Mouse (Mus musculus) adrenal gland, postnatal 36 days (tissue): Measurements from ENCODE around the gene Prtn3. TPM values are rescaled to one million over a fixed set of nuclear protein-coding genes. Genes with fewer than 3 reads are reported as not detected.

Source experiments
- DNase-seq, 2 experiments: peaks; one replicate each; pipeline ENCODE4 v3.0.0; 2021; ENCODE audit warnings: mixed read lengths in 1 of 2
- total RNA-seq, 2 experiments: library from RNA; stranded (reverse); gene quantifications; 2 replicates each; pipeline ENCODE4 v1.2.3; 2021

Gene Prtn3
- total RNA-seq, 2 experiments from 2014 or later = 0.50 to 0.56 TPM

- DNase-seq = peak in 1 of 2 experiments; percentile 66
These were observed 3.5 kb downstream of the Prtn3 start for GRCm38 (mm10) chr10:79877757-79878156.

DNA sequence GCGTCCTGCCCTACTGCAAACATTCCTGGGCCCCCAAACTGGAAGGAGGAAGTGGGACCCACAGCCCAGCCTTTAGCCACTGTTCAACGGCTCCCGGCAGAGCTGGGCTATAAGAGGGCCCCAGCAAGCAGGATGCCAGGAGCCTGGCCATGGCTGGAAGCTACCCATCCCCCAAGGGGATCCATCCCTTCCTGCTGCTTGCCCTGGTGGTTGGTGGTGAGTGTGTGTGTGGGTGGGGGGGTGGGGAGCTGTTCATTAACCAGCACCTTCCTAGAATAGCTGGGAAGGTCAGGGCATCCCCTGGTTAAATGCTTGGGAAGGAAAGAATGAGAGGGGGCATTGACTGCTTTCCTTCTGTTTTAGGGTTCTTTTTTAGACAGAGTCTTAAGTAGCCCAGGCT is 5.3 kb downstream of the Prtn3 start:
- DNase-seq = no peak

DNA sequence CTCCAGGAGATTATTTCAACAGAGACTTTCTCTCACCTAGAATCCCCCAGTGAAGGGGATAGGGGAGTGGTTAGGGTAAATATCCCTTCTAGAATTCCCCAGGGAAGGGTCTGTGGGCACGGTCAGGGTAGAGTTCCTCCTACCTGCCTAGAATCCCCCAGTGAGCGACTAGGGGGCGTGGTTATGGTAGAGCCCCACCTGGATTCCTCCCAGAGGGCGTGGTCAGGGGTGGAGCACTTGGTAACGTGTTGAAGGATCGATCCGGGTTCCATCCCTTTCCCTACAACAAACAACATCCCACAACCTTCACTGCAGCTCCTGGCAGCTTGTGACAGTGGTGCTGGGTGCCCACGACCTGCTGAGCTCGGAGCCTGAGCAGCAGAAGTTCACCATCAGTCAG is 6.4 kb downstream of the Prtn3 start:
- no peak for DNase-seq

DNA sequence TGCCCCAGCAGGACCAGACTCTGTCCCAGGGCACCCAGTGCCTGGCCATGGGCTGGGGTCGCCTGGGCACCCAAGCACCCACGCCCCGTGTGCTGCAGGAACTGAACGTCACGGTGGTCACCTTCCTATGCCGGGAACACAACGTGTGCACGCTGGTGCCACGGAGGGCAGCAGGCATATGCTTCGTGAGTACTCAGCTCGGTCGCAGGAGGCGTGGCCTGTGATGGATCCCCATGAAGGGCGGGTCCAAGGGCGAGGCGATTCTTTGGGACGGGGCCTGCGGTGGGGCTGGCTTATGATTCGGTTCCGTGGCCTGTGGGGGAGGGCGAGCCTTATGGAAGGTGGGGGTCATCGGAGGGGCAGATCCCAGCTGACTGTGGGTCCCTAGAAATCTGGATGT is 7.7 kb downstream of the Prtn3 start:
- peak; percentile 52 to 56 for DNase-seq

GRCm38 (mm10) chr10:79883297-79884084 is 9.2 kb downstream of the Prtn3 start:
- DNase-seq = peak; percentile 85 to 88

DNA sequence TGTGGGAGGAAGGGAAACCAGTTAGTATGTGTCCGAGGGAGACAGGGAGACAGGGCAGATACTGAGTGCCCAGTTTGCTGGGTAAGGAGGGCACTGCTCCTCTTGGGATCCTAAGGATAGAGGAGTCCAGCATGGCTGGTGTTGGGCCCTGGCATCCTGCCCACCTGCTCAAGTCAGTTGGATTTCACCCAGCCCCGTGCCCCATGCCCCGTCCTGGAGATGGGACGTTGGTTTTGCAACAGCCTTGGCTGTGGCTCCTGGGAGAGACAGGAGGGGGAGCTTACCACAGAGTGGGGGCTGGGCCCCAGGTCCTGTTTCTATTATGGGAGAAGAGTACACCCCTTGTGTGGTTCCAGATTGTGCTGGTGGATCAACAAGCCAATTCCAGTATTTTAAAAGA is 10.2 kb downstream of the Prtn3 start:
- DNase-seq = peak; percentile 86 to 87

- DNase-seq = peak; percentile 53 to 70
These were observed 10.7 kb downstream of the Prtn3 start for GRCm38 (mm10) chr10:79884938-79885337.

- no peak for DNase-seq
These were observed 11.8 kb downstream of the Prtn3 start, which contains the start of gene Elane for GRCm38 (mm10) chr10:79886054-79886453. Gene Elane (plus strand): TSS chr10:79886247.

- DNase-seq = no peak
These were observed 12.3 kb downstream of the Prtn3 start for GRCm38 (mm10) chr10:79886611-79887010.

GRCm38 (mm10) chr10:79889386-79889785 is 15.1 kb downstream of the Prtn3 start:
- DNase-seq = peak; percentile 51 to 71

DNA sequence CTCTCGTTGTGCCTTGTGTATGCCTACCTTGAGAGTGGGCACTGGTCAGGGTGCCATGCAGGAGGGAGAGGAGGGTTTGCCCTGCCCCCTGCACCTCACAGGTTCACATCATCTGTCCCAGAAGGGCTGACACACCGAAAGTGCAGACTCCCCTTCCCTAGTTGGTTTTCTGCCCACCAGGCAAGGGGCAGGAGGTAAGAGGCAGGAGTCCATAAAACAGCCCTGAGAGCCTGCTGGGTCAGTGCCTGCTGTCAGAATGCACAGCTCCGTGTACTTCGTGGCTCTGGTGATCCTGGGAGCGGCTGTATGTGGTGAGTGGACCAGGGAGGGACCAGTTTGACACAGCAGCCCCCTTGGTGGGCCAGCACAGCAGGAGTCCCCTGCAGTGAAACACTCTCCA is 16.4 kb downstream of the Prtn3 start, which contains the start of gene Cfd:
TSS of gene Cfd (plus strand) at position 184 of the 400 bp plus-strand sequence.
- no peak for DNase-seq

DNA sequence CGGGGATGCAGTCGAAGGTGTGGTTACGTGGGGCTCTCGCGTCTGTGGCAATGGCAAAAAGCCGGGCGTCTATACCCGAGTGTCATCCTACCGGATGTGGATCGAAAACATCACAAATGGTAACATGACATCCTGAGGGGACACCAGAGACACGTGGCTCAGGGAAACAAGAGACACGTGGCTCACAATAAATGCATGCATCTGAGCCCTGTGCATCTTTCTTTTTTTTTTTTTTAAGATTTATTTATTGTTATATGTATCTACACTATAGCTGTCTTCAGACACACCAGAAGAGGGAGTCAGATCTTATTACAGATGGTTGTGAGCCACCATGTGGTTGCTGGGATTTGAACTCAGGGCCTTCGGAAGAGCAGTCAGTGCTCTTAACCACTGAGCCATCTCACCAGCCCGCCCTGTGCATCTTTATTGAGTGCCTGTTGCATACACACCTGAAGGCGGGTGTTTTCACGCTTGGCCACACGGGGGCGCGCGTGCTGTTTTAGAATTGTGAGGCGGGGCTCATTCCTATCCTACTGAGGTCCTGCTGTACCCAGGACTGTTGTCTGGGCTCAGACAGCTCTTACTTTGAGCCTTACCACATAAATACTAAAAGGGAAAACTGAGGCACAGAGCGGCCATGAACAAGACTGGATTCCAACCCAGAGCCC is 18.3 kb downstream of the Prtn3 start:
- DNase-seq = peak; percentile 83 to 87

- no peak for DNase-seq
These were observed 22.0 kb downstream of the Prtn3 start for GRCm38 (mm10) chr10:79896306-79896705.

- DNase-seq = no peak
These were observed 22.5 kb downstream of the Prtn3 start for GRCm38 (mm10) chr10:79896814-79897213.

DNA sequence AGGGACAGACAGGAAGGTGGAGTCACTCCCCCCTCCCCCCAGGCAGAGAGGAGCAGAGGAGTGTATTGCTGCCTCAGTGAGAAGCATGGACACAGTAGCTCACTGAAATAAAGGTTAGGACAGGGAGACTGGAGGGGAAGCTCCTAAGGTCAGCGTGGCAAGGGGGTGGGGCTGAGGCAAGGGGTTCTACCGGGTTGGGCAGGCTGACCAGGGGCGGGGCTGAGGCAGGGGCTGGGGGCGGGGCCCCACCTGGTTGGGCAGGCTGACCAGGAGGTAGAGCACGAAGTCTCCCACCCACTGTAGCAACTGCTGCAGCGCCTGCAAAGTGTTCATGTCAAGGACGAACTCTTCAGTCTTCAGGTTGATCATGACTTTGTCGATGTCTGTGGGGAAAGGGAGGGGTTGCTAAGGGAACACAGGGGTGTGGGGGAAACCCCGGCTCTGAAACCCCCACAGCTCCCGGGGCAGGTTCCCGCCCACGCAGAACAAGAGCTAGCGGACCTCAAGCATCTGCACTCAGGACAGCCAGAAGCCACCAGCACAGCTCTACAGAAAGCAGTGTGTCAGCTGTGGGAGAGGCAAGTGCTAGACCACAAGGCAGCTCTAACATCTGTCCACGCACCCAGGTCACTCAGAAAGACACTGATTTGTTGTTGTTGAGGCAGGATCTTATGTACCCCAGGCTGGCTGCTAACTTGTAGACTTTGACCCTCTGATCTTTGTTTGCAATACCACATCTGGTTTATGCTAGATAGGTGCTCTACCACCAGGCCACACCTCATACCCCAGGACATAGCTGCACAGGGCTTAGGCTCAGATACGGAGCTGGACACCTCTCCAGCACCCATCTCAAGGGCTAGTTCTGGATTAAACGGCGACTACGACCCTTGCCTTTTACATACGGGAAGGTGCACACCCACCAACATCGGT is 23.3 kb downstream of the Prtn3 start:
- peak in 1 of 2 experiments; percentile 56 for DNase-seq

DNA sequence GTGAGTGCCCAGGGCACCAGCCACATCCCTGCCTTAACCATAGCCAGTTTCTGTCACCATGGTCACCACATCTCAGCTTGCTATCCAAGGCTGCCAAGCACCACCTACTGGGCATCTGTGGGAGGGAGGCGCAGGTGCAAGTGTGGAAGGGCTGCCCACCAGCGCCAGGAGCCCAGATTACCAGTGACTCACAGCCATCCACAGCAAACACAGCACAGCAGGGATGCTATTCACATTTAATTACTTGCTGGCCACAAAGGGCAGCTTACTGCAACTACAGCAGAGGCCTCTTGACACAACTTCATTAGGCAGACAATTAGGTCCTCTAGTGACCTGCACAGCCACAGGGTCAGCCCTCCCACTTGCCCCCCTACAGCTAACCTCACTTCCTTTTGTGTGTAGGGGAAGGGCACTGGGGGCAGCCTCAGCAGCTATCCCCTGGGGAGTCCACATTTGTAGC is 26.7 kb downstream of the Prtn3 start:
- DNase-seq = no peak

- no peak for DNase-seq
These were observed 32.4 kb downstream of the Prtn3 start for GRCm38 (mm10) chr10:79906712-79907111.

DNA sequence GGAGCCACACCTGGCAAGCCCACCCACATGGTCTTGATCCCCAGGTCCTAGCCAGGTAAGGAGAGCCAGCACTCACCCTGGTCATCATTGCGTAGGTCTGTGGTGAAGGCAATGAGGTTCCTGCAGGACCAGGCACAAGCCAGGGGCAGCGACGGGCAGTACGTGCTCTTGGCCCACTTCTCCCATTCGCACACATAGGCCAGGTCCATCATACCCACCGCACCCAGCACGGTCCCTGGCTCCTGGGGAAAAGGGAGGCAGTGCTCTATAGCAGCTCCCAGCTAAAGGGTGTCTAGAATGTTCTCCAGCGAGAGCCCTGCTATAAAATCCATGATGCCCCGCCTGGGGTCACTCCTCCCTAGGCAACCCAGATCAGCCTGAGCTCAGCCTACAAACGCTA is 33.1 kb downstream of the Prtn3 start:
- DNase-seq = no peak

DNA sequence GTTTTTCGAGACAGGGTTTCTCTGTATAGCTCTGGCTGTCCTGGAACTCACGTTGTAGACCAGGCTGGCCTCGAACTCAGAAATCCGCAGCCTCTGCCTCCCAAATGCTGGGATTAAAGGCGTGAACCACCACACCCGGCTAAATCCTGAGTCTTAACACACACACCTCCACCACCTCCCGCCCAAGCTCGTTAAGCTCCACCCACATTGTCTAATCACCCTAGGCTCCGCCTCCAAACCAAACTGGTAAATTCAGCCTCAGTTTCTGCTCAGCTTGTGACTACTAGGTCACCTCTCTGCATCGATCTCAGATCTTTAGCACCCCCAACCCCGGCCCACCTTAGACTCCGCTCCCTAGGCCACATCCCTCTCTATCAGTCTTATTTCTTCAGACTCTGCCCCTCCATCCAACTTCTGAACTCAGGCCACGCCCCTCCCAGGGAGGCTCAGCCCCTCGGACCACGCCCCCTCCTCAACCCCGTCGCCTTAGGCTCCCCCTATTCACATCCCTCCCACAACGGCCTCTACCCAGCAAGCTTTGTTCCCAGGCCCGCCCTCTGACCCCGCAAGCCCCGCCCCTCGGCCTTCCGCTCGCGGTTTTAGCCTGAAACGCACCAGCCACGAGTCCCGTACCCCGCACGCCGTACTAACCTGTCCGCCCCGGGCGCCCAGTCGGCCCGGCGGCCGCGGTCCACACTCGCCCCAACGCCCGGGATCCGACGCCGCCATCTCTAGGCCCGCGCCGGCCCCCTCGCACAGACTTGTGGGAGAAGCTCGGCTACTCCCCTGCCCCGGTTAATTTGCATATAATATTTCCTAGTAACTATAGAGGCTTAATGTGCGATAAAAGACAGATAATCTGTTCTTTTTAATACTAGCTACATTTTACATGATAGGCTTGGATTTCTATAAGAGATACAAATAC is 34.2 kb downstream of the Prtn3 start, which contains the start of gene Med16:
TSS of gene Med16 (minus strand) at position 757 of the 925 bp plus-strand sequence.
- peak; percentile 96 to 99 for DNase-seq

GRCm38 (mm10) chr10:79909092-79909922 is 35.0 kb downstream of the Prtn3 start:
- DNase-seq = peak in 1 of 2 experiments; percentile 35
